Mouse (Mus musculus) embryonic facial prominence, embryonic 11.5 days (tissue): ENCODE data around the gene Safb2. TPM values are rescaled to one million over a fixed set of nuclear protein-coding genes. Genes with fewer than 3 reads are reported as not detected.

Experiments
- ATAC-seq: fragments of 200-750 bp; cut with Nextera tagmentation; replicated peaks from 2 replicates; pipeline ENCODE4 v1.8.0; 2017; ENCODE audit warnings: low read depth; ENCODE audit not compliant: insufficient number of reproducible peaks, low FRiP score, low TSS enrichment
- DNase-seq: peaks from one replicate; pipeline ENCODE4 v3.0.0-alpha.2; 2015; ENCODE audit warnings: low spot score
- H3K27ac ChIP-seq: fragments of 300-500 bp; sonication (generic); replicated peaks from 2 replicates; pipeline ENCODE4 v1.5.1; 2014; ENCODE audit warnings: mild to moderate bottlenecking, low read depth, low read length, control low read depth
- H3K27me3 ChIP-seq: fragments of 300-500 bp; sonication (generic); 2 replicates; pipeline ENCODE4 v1.6.1; 2014; ENCODE audit warnings: mild to moderate bottlenecking, low read length, moderate library complexity, mixed read lengths; ENCODE audit not compliant: control insufficient read depth, insufficient read depth
- H3K36me3 ChIP-seq: fragments of 300-500 bp; sonication (generic); replicated peaks from 2 replicates; pipeline ENCODE4 v1.6.1; 2014; ENCODE audit warnings: low read depth, mild to moderate bottlenecking, low read length, moderate library complexity, mixed read lengths; ENCODE audit not compliant: control insufficient read depth, insufficient read depth
- H3K4me1 ChIP-seq: fragments of 300-500 bp; sonication (generic); 2 replicates; pipeline ENCODE4 v1.6.1; 2014; ENCODE audit warnings: low read length, mixed read lengths; ENCODE audit not compliant: control insufficient read depth, insufficient read depth
- H3K4me2 ChIP-seq: fragments of 300-500 bp; sonication (generic); 2 replicates; pipeline ENCODE4 v1.6.1; 2014; ENCODE audit warnings: low read depth, mild to moderate bottlenecking, control low read depth, low read length, moderate library complexity
- H3K4me3 ChIP-seq: fragments of 300-500 bp; sonication (generic); 2 replicates; pipeline ENCODE4 v1.5.1; 2014; ENCODE audit warnings: low read depth, low read length, control low read depth
- H3K9ac ChIP-seq: fragments of 300-500 bp; sonication (generic); replicated peaks from 2 replicates; pipeline ENCODE4 v1.6.1; 2014; ENCODE audit warnings: mild to moderate bottlenecking, control low read depth, low read length
- H3K9me3 ChIP-seq: fragments of 300-500 bp; sonication (generic); replicated peaks from 2 replicates; pipeline ENCODE4 v1.6.1; 2016; ENCODE audit warnings: mild to moderate bottlenecking, low read length, inconsistent platforms, mixed read lengths; ENCODE audit not compliant: control insufficient read depth
- WGBS: fragments of 180-500 bp; shearing (Covaris S2); extraction: QIAGEN DNeasy Blood & Tissue Kit; methylation state at CpG from one replicate; pipeline ENCODE4 v1.1.7; 2014; 5-methylcytosine and 5-hydroxymethylcytosine counted together
- polyA plus RNA-seq: library from polyadenylated mRNA; unstranded; fragments of >200 nt; fragmentation: Nextera tagmentation; extraction: Ambion mirVana; gene quantifications from 2 replicates; pipeline ENCODE4 v1.2.1, GENCODE M21; 2014

The Safb2 gene
- polyA plus RNA-seq, 1 experiment from 2014 or later = 37.2 TPM

- WGBS = 36% methylated on average over 4 of the region's 4 CpGs
- Histone ChIP-seq H3K36me3 (no peaks in the 10 kb centered on the region), H3K4me2 (no peak overlapping the region), H3K9ac (no peak overlapping the region), H3K27ac (no peak overlapping the region), H3K4me3 (no peak overlapping the region), H3K9me3 (no peaks in the 10 kb centered on the region), H3K4me1 (no peaks in the 10 kb centered on the region), H3K27me3 (no peaks in the 10 kb centered on the region)
- no peak for ATAC-seq
- no peak for DNase-seq
Observed at GRCm38 (mm10) chr17:56548605-56549105, 35.7 kb downstream of the Safb2 start.

DNA sequence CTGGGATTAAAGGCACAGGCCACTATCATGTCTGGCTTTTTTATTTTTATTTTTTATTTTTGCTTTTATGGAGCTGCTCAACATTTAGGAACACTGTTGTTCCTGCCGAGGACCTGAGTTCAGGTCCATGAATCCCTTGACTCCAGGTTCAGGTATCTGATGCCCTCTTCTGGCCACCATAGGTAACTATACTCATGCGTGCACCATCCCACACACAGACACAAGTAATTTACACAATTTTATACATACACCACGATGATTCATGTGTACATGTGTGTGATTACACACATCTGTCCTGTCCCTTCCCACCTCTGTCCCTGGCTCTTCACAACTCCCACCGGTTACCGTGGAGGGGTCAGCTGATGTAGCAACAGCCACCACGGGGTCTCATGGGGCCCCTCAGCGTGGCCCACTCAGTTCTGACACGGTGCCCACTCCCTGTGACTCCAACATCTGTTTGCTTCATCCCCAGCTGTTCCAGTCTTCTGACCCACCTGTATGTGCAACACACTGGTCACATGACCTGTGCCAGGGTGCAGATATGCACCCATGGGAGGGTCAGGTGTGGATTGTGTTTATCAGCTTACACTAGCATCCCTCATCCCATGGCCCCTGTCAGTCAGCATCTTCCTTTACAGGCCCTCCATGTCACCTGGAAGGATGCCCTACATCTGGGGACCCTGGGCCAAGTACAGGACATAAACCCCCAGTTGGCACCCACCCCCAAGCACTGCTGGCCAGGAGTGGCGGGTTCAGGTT lies 36.4 kb downstream of the Safb2 start:
- no peaks in the 10 kb centered on the region for H3K36me3 ChIP-seq
- no peak overlapping the region for H3K4me2 ChIP-seq
- WGBS = 69% methylated on average over 9 of the region's 9 CpGs
- no peaks in the 10 kb centered on the region for H3K27me3 ChIP-seq
- ATAC-seq (no peak), DNase-seq (no peak)
- H3K27ac ChIP-seq = no peak overlapping the region
- H3K4me3 ChIP-seq = no peak overlapping the region
- no peak overlapping the region for H3K9ac ChIP-seq
- no peaks in the 10 kb centered on the region for H3K4me1 ChIP-seq
- no peaks in the 10 kb centered on the region for H3K9me3 ChIP-seq

GRCm38 (mm10) chr17:56547116-56547845 lies 37.1 kb downstream of the Safb2 start:
- Histone ChIP-seq H3K4me3 (no peak overlapping the region), H3K9me3 (no peaks in the 10 kb centered on the region), H3K4me1 (no peaks in the 10 kb centered on the region), H3K36me3 (no peaks in the 10 kb centered on the region), H3K27me3 (no peaks in the 10 kb centered on the region), H3K27ac (no peak overlapping the region), H3K9ac (no peak overlapping the region), H3K4me2 (no peak overlapping the region)
- WGBS = 61% methylated on average over 17 of the region's 17 CpGs
- no peak for ATAC-seq
- no peak for DNase-seq

DNA sequence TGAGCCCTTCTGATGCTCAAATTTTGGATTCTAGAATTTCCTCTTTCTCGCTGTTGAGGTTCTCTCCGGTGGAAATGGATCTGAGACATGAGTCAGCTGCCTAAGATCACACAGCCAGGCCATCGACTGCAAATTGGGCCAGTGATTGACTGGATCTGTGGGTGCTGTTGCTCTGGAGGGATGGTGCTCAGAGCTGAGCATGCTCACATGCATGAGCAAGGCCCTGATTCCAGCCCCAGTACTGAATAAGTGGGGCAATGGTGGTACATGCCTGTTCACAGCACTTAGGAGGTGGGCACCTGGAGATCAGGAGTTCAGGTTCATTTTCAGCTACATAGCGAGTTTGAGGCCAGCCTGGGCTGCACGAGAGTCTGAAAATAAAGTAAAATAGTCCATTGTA lies 37.8 kb downstream of the Safb2 start:
- Histone ChIP-seq H3K4me3 (no peak overlapping the region), H3K4me1 (no peaks in the 10 kb centered on the region), H3K27me3 (no peaks in the 10 kb centered on the region), H3K9me3 (no peaks in the 10 kb centered on the region), H3K9ac (no peak overlapping the region), H3K4me2 (no peak overlapping the region), H3K36me3 (no peaks in the 10 kb centered on the region), H3K27ac (no peak overlapping the region)
- DNase-seq (no peak), ATAC-seq (no peak)
- 81% methylated on average over 5 of the region's 5 CpGs for WGBS

DNA sequence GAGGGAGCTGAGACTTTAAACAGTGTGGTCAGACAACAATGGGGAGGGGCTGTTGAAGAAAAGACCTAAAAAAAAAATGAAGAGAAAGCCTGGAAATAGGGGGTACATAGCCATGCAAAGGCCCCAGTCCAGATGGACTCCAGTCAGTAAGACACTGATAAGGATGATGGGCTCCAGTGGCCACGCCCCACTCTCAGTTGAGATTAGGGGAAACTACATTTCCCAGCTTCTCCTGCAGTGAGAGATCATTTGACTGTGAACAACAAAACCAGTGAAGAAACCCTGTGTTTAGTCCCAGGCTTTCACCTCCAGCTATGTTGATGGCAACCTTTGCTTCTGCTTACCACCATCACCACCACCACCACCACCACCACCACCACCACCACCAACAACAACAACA lies 38.4 kb downstream of the Safb2 start:
- 76% methylated on average over 1 of the region's 1 CpGs for WGBS
- Histone ChIP-seq H3K27ac (no peak overlapping the region), H3K4me1 (no peaks in the 10 kb centered on the region)

DNA sequence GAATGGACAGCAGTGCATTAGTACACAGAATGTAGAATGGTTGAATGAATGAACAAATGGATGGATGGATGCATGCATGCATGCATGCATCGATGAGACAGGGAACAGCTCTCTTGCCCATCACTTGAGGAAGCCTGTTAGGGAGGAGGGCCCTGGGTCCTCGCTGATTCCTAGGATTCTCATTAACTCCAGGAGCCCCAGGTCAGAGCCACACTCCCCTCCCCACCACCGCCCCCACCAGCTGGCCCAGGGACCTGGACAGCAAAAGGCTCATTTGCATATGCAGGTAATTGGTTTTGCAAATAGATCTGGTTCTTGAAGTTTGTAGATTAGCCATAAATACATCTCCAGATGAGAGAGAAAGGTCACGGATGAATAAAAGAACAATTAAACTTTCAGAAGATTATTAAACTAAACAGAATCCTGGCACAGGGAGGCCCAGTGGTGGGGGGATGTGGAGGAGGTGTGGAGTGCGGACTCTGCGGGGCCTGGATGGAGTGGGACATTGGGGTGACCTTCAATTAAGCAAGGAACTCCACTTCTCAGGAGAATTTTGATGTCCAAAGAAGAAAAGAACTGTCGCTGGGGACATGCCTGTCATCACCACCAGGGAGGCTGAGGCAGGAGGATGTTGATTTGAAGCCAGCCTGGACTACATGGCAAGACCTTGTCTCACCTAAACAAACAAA lies 39.5 kb downstream of the Safb2 start:
- WGBS = 75% methylated on average over 7 of the region's 7 CpGs
- H3K27ac ChIP-seq = no peak overlapping the region
- no peak overlapping the region for H3K4me3 ChIP-seq
- no peaks in the 10 kb centered on the region for H3K9me3 ChIP-seq
- H3K27me3 ChIP-seq = no peaks in the 10 kb centered on the region
- no peak overlapping the region for H3K9ac ChIP-seq
- no peak for ATAC-seq
- H3K4me2 ChIP-seq = no peak overlapping the region
- no peaks in the 10 kb centered on the region for H3K4me1 ChIP-seq
- no peak for DNase-seq
- H3K36me3 ChIP-seq = no peaks in the 10 kb centered on the region

More for the DNA sequence above, 38.4 kb downstream of the Safb2 start:
- no peaks in the 10 kb centered on the region for H3K36me3 ChIP-seq
- no peak overlapping the region for H3K4me2 ChIP-seq
- no peaks in the 10 kb centered on the region for H3K27me3 ChIP-seq
- H3K4me3 ChIP-seq = no peak overlapping the region
- H3K9ac ChIP-seq = no peak overlapping the region
- DNase-seq (no peak), ATAC-seq (no peak)
- no peaks in the 10 kb centered on the region for H3K9me3 ChIP-seq

DNA sequence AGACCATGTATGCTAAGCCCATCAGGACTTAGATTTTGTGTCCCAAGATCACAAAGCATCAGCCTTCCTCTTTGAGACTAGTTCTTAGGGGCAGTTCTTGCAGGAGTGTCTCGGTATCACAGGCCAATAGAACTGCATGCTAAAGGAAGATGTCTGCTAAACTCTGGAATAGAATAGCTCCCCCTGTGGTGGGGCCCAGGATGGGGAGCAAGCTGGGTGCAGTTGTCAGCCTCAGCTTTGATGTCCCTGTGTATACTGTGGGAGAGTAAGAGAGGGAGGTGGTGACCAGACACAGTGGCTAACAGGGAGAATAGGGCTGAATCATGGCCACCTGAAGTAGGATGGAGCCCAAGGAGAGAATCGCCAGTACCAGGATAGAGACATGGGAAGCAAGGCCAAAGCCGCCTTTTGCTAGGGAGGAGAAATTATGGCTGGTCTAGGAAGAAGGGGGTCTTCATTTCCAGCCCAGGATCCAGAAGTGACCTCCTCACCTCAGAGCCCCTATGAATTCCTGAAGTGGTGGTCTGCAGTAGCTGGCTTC lies 40.6 kb downstream of the Safb2 start:
- no peak overlapping the region for H3K4me3 ChIP-seq
- ATAC-seq = no peak
- DNase-seq = no peak
- H3K9ac ChIP-seq = no peak overlapping the region
- H3K4me2 ChIP-seq = no peak overlapping the region
- WGBS = 78% methylated on average over 3 of the region's 3 CpGs
- H3K27me3 ChIP-seq = no peaks in the 10 kb centered on the region
- H3K27ac ChIP-seq = no peak overlapping the region
- H3K36me3 ChIP-seq = no peaks in the 10 kb centered on the region
- H3K4me1 ChIP-seq = no peaks in the 10 kb centered on the region
- H3K9me3 ChIP-seq = no peaks in the 10 kb centered on the region
